Mouse (Mus musculus): Measurements from ENCODE around the gene Tti1.

Gene Tti1

GRCm38 (mm10) chr2:157970124-157970523, 58.1 kb downstream of the Tti1 start:
- DNase-seq, result no peak

DNA sequence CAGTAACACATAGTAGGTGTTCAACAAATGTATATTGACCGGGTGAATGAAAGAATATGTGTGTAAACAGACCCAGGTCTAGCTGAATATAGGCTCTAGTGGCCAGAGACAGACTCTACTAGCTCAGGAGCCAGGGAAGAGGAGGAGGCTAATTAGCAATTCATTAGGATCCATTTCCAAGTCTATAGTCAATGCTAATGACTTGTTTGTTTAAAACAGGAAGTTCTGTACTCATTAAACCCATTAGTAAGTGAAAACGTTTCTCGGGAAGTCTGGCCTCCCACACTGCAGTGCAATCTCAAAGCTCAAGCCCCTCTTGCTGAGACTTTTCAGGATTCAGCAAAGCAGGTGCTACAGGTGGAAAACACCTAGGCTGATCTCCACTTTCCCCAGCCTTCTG, 60.4 kb downstream of the Tti1 start:
- no peak for DNase-seq

DNA sequence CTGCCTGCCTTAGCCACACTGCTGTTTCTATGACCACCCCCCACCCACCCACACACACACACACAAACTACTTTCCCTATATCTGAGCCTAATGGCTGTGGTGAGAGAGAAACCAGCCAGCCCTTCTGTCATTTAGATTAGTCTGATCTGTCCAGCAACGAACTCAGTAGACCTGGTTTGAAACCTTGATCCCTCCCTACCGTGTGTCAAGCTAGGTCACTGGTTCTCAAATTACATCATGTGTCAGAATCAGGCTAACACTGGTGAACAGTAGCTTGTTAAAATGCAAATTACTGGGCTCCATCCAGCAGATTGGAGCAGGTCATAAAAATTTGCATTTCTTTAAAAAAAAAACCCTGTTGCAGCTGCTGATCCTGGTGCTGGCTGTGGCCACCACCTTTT, 70.5 kb downstream of the Tti1 start:
- DNase-seq, result peak; percentile 52

DNA sequence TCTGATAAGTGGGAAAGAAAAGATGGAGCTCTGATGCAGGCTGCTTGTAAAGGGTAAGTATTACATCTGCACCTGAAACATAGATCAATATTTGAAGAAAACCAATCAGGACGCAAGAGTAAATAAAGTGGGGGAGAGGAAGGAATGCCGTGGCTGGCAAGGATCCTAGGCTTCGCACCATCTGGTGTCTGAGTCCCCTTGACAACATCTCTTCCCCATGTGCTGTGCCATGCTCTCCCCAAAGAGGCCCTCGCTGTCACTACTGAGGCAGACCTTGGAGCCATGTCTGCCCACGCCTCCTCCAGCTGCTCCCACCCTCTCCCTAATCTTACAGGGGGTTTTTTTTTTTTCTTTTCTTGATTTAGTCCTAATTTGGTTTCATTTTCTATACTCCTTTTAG, 74.3 kb downstream of the Tti1 start:
- DNase-seq, result no peak

- peak; percentile 61 for DNase-seq
Measured at GRCm38 (mm10) chr2:157944156-157944893, 83.9 kb downstream of the Tti1 start.

- DNase-seq, result peak; percentile 70
Measured at GRCm38 (mm10) chr2:157943514-157944155, 84.6 kb downstream of the Tti1 start.

DNA sequence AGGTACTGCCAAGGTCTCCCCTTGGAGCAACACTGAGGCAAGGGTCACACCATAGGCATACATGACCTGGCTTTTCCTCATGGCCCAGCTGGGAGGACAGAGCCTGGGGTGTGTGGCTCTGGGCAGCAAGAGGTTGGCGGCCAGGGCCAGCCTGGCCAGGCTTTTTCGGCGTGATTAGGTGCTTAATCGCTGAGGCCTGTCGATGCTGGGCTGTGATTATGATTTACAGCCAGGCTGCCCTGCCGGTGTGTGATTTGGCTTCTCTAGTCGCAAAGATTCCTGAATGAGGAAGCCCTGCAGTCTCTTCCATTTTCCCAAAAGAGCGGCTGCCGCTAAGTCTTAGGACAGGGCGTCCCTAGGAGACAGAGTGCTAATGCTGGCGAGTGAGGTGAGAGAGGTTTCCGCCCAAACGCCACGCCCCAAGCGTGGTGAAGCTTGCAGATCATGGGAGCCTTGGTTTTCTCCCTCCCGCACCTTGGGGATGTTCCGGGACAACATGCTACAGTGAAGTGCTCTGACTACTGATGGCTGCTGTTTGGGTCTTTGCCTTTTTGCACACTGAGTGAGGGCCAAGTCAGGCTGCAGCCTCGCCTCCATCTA, 87.5 kb downstream of the Tti1 start:
- no peak for DNase-seq

- DNase-seq, result no peak
Measured at GRCm38 (mm10) chr2:157936676-157937075, 91.6 kb downstream of the Tti1 start.

GRCm38 (mm10) chr2:157935444-157936171, 92.6 kb downstream of the Tti1 start:
- DNase-seq, result no peak

DNA sequence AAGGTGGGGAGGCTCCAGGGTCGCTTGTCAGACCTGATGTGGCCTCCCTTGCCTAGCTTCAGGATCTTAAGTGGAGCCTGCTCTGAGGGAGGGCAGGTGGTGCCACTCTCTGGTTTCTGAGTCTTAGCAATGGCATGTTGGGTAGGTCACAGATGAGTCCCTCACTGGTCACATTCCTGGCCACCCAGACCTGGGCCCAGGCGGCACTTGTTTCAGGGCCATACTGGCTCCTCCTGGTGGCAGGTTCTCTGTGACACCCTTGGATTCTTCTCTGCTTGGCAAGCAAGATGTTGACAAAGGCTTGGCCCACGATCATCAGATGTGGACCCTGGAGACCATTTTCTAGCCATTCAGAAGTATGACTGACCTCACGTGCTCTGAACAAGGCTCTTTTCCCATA, 95.6 kb downstream of the Tti1 start:
- no peak for DNase-seq

Data from kidney, adult 9 months (tissue).